Mouse (Mus musculus): ENCODE measurements at regions not wholly inside any gene's neighbourhood (a gene's known extent, or its start where the extent isn't known, plus 50 kb on each side); places are given as distances from the start of the nearest gene placed in this dataset.

- no peak for TF ChIP-seq TCF12 (IDR thresholded peaks at IDR 0.05; ENCODE audit: low read depth, low read length)
- no peak for TF ChIP-seq JUND (IDR thresholded peaks at IDR 0.05; ENCODE audit: low read depth, low read length)
Observed at GRCm38 (mm10) chr14:68877171-68877570, 416.9 kb downstream of the Synb start.

Measured in MEL (cell line).